Mouse (Mus musculus) stomach, embryonic 15.5 days (tissue): Measurements from ENCODE around the gene Chn1. TPM values are rescaled to one million over a fixed set of nuclear protein-coding genes. Genes with fewer than 3 reads are reported as not detected.

Experiments
- ATAC-seq: fragments of 200-750 bp; cut with Nextera tagmentation; 2 replicates; pipeline ENCODE4 v1.8.0; 2017; ENCODE audit warnings: low read depth, moderate number of reproducible peaks, moderate TSS enrichment; ENCODE audit not compliant: insufficient read depth, low FRiP score
- H3K27ac ChIP-seq: fragments of 300-500 bp; sonication (generic); 2 replicates; pipeline ENCODE4 v1.5.1; 2015; ENCODE audit warnings: mild to moderate bottlenecking, inconsistent platforms
- H3K27me3 ChIP-seq: fragments of 300-500 bp; sonication (generic); replicated peaks from 2 replicates; pipeline ENCODE4 v1.6.1; 2015; ENCODE audit warnings: inconsistent platforms
- H3K36me3 ChIP-seq: fragments of 300-500 bp; sonication (generic); 2 replicates; pipeline ENCODE4 v1.6.1; 2015; ENCODE audit warnings: inconsistent platforms
- H3K4me1 ChIP-seq: fragments of 300-500 bp; sonication (generic); 2 replicates; pipeline ENCODE4 v1.6.1; 2015; ENCODE audit warnings: inconsistent platforms
- H3K4me2 ChIP-seq: fragments of 300-500 bp; sonication (generic); 2 replicates; pipeline ENCODE4 v1.6.1; 2015; ENCODE audit warnings: mild to moderate bottlenecking, inconsistent platforms
- H3K4me3 ChIP-seq: fragments of 300-500 bp; sonication (generic); replicated peaks from 2 replicates; pipeline ENCODE4 v1.5.1; 2015; ENCODE audit warnings: inconsistent platforms
- H3K9ac ChIP-seq: fragments of 300-500 bp; sonication (generic); 2 replicates; pipeline ENCODE4 v1.6.1; 2015; ENCODE audit warnings: inconsistent platforms
- H3K9me3 ChIP-seq: fragments of 300-500 bp; sonication (generic); 2 replicates; pipeline ENCODE4 v1.6.1; 2016; ENCODE audit warnings: inconsistent platforms
- WGBS: fragments of 180-500 bp; shearing (Covaris S2); methylation state at CpG from one replicate; pipeline ENCODE4 v1.1.7; 2015; 5-methylcytosine and 5-hydroxymethylcytosine counted together
- polyA plus RNA-seq: library from polyadenylated mRNA; unstranded; fragments of >200 nt; fragmentation: Nextera tagmentation; extraction: Ambion mirVana; gene quantifications from 2 replicates; pipeline ENCODE4 v1.2.1, GENCODE M21; 2015

Chn1 gene
- polyA plus RNA-seq, 1 experiment from 2014 or later, result 15.8 TPM

DNA sequence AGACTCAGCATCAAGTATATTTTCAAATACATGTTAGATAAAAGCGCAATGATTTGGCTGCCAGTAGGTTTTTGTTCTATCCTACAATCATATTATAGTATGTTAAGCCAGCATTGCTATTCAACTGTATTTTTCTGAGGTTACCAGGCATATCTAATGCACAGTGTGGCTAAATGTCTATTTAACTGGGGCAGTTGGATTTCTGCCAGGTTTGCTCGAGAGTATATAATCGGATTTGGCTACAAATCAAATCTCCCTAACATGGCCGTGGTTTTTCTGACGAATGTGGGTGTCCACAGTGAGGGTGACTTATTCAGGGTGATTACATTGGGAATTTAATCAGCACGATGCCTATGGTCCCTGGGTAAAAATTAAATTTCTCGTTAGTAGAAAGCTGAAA is 4.7 kb upstream of the Chn1 start:
- no peak overlapping the region for H3K27ac ChIP-seq

GRCm38 (mm10) chr2:73779016-73779595 is 4.0 kb upstream of the Chn1 start:
- no peak overlapping the region for H3K27ac ChIP-seq
- WGBS, result 77% methylated on average over 4 of the region's 4 CpGs
- H3K4me1 ChIP-seq, result no peaks in the 10 kb centered on the region
- no peaks in the 10 kb centered on the region for H3K9me3 ChIP-seq
- no peak overlapping the region for H3K4me3 ChIP-seq
- peaks cover 9% of the 10 kb centered on the region for H3K27me3 ChIP-seq
- ATAC-seq, result no peak
- no peak overlapping the region for H3K4me2 ChIP-seq
- H3K9ac ChIP-seq, result no peak overlapping the region
- H3K36me3 ChIP-seq, result no peaks in the 10 kb centered on the region

More for the DNA sequence above, 4.7 kb upstream of the Chn1 start:
- Histone ChIP-seq H3K27me3 (peaks cover 9% of the 10 kb centered on the region), H3K4me3 (no peak overlapping the region), H3K9ac (no peak overlapping the region), H3K4me2 (no peak overlapping the region), H3K36me3 (no peaks in the 10 kb centered on the region), H3K4me1 (no peaks in the 10 kb centered on the region), H3K9me3 (no peaks in the 10 kb centered on the region)
- 45% methylated on average over 7 of the region's 7 CpGs for WGBS
- ATAC-seq, result no peak

DNA sequence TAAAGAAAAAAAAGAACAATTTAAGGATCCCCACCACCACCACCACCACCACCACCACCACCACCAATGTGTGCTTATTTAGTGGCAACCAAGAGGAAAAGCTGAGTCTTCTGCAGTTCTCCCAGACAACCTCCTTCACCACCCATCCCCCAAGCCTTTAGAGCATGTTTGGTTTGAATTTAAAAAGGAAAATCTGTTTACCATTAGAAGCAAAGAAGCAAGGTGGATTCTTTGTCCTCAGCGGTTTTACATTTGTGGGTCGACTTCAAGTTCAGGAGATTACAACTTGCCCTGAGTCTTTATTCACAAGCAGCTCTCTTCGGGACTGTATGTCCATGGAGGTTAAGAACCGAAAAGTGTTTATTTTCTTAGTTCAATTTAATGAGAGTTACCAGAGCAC is 1.8 kb upstream of the Chn1 start:
- no peak overlapping the region for H3K27ac ChIP-seq
- no peaks in the 10 kb centered on the region for H3K9me3 ChIP-seq
- 32% methylated on average over 4 of the region's 4 CpGs for WGBS
- no peaks in the 10 kb centered on the region for H3K4me1 ChIP-seq
- no peak overlapping the region for H3K4me3 ChIP-seq
- ATAC-seq, result no peak
- peaks cover 9% of the 10 kb centered on the region for H3K27me3 ChIP-seq
- no peaks in the 10 kb centered on the region for H3K36me3 ChIP-seq
- H3K9ac ChIP-seq, result no peak overlapping the region
- no peak overlapping the region for H3K4me2 ChIP-seq

GRCm38 (mm10) chr2:73775683-73776310 is 651 bp upstream of the Chn1 start:
- WGBS, result 1% methylated on average over 22 of the region's 22 CpGs
- no peaks in the 10 kb centered on the region for H3K4me1 ChIP-seq

DNA sequence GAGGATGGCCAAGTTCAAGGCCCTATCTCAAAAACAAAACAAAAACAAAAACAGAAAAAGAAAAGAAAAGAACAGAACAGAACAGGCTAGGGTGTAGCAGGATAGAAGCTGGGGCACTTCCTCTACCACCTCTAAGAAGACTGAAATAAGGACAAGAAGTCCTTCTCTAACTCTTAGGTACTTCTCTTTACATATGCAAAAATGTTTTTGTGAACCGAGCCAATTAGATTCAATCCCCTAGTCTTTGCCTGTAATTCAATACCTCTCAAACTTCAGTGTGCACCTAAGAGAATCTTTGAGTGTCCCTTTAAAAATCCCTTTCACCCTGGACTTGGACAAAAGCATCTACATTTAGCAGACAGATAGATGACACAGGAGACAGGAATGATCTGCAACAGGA is 2.2 kb downstream of the Chn1 start:
- Histone ChIP-seq H3K9ac (no peak overlapping the region), H3K4me1 (no peaks in the 10 kb centered on the region)
- ATAC-seq, result no peak

More at GRCm38 (mm10) chr2:73775683-73776310, 651 bp upstream of the Chn1 start:
- peaks cover 9% of the 10 kb centered on the region for H3K27me3 ChIP-seq
- peak overlapping the region; percentile 91 for H3K4me3 ChIP-seq
- H3K9ac ChIP-seq, result peak overlapping the region; percentile 34; the same call in 1 of the 2 replicates
- no peaks in the 10 kb centered on the region for H3K9me3 ChIP-seq
- H3K36me3 ChIP-seq, result no peaks in the 10 kb centered on the region
- H3K27ac ChIP-seq, result no peak overlapping the region
- H3K4me2 ChIP-seq, result peak overlapping the region; percentile 90
- ATAC-seq, result no peak; the same call in 1 of the 2 replicates

GRCm38 (mm10) chr2:73768669-73769068 is 6.5 kb downstream of the Chn1 start:
- Histone ChIP-seq H3K4me3 (no peak overlapping the region), H3K27ac (no peak overlapping the region), H3K27me3 (no peaks in the 10 kb centered on the region), H3K9me3 (no peaks in the 10 kb centered on the region), H3K4me2 (no peak overlapping the region), H3K36me3 (no peaks in the 10 kb centered on the region), H3K4me1 (no peaks in the 10 kb centered on the region), H3K9ac (no peak overlapping the region)
- ATAC-seq, result no peak
- 71% methylated on average over 4 of the region's 4 CpGs for WGBS

More for the DNA sequence above, 2.2 kb downstream of the Chn1 start:
- peaks cover 9% of the 10 kb centered on the region for H3K27me3 ChIP-seq
- no peaks in the 10 kb centered on the region for H3K36me3 ChIP-seq
- no peak overlapping the region for H3K4me3 ChIP-seq
- H3K9me3 ChIP-seq, result no peaks in the 10 kb centered on the region
- 60% methylated on average over 1 of the region's 1 CpGs for WGBS
- H3K4me2 ChIP-seq, result no peak overlapping the region
- no peak overlapping the region for H3K27ac ChIP-seq

DNA sequence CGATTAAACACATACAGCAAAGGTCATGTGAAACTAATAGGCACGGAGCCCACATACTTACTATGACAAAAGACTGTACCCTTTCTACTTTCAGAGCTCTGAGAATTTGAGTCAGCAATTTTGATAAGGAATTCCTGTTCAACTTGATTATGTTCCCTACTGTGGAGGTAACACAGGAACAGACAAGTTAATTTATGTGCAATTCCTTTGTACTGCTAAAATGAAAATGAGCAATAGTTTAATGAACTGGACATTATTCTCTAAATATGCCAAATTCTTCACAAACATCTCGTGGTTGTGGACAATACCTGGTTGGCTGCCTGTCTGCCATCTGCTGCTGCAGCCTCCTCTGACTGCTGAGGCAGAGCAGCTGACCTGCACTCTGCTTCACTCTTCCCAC is 11.6 kb downstream of the Chn1 start:
- no peaks in the 10 kb centered on the region for H3K36me3 ChIP-seq
- H3K27ac ChIP-seq, result no peak overlapping the region
- no peaks in the 10 kb centered on the region for H3K27me3 ChIP-seq
- no peak overlapping the region for H3K4me2 ChIP-seq
- no peak overlapping the region for H3K4me3 ChIP-seq
- H3K9me3 ChIP-seq, result no peaks in the 10 kb centered on the region
- no peak overlapping the region for H3K9ac ChIP-seq
- 53% methylated on average over 3 of the region's 3 CpGs for WGBS
- no peaks in the 10 kb centered on the region for H3K4me1 ChIP-seq
- no peak for ATAC-seq

DNA sequence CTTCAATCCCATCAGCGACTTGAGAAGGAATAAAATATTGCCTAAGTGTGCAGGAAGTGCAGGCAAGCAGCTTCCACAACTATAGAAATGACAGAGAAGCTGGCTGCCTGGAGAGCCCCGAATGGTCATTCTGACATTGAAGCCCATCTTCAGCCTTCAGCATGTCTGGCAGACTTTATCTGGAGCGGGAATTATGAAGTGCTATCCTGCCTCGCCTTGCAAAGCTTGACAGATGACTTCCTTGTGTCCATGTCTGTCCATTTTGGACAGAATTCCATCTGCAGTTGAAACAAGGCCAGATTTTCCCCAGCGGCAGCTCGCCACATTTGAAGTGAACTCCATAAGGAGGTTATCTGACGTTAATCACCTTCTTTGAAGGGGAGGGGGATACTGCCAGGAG is 15.2 kb downstream of the Chn1 start:
- no peak for ATAC-seq
- Histone ChIP-seq H3K9ac (no peak overlapping the region), H3K4me2 (no peak overlapping the region), H3K36me3 (no peaks in the 10 kb centered on the region), H3K9me3 (no peaks in the 10 kb centered on the region), H3K27me3 (no peaks in the 10 kb centered on the region), H3K27ac (no peak overlapping the region), H3K4me1 (no peaks in the 10 kb centered on the region), H3K4me3 (no peak overlapping the region)
- WGBS, result 64% methylated on average over 7 of the region's 7 CpGs

DNA sequence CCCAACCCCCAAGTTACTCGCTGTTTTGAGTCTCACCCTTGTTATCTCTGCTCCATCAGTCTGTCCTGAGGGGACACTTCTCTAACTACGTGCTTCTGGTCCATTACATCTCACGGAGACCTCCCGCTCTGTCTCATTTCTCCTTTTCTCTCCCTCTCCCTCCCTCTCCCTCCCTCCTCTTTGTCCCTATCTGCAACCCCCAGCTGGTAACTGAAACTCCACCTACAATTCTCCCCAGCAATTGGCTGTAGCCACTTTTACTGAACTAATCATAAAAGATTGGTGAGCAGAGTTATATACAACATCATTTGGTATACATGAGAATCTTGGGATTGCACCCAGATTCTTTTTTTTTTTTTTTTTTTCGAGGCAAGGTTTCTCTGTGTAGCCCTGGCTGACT is 16.1 kb downstream of the Chn1 start:
- H3K9me3 ChIP-seq, result no peaks in the 10 kb centered on the region
- H3K4me2 ChIP-seq, result no peak overlapping the region
- H3K36me3 ChIP-seq, result no peaks in the 10 kb centered on the region
- no peak for ATAC-seq
- no peaks in the 10 kb centered on the region for H3K27me3 ChIP-seq
- no peaks in the 10 kb centered on the region for H3K4me1 ChIP-seq
- WGBS, result 81% methylated on average over 5 of the region's 5 CpGs
- H3K9ac ChIP-seq, result no peak overlapping the region
- H3K4me3 ChIP-seq, result no peak overlapping the region
- H3K27ac ChIP-seq, result no peak overlapping the region

DNA sequence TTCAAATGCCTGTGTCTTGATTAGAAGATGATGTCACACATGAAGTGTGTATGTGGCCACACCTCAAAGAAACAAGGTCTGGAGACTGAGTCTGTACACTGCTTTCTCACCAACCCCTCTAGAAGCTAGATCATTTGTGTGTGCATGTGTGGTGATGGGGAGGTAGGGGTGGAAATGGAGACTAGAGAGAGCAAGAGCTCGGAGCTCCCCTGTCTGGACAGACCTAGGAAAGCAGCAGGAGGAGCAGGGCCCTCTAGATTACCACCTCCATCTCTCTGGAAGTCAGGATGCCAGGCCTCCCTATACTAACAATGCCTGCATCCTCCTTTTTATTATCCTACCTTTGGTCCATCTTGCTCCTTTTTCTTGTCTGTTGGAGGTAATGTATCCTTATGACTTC is 27.8 kb downstream of the Chn1 start:
- 92% methylated on average over 1 of the region's 1 CpGs for WGBS
- no peaks in the 10 kb centered on the region for H3K4me1 ChIP-seq
- H3K9ac ChIP-seq, result no peak overlapping the region
- no peaks in the 10 kb centered on the region for H3K9me3 ChIP-seq
- no peak overlapping the region for H3K4me2 ChIP-seq
- no peak overlapping the region for H3K4me3 ChIP-seq
- H3K27me3 ChIP-seq, result no peaks in the 10 kb centered on the region
- H3K36me3 ChIP-seq, result no peaks in the 10 kb centered on the region
- H3K27ac ChIP-seq, result no peak overlapping the region
- ATAC-seq, result no peak

DNA sequence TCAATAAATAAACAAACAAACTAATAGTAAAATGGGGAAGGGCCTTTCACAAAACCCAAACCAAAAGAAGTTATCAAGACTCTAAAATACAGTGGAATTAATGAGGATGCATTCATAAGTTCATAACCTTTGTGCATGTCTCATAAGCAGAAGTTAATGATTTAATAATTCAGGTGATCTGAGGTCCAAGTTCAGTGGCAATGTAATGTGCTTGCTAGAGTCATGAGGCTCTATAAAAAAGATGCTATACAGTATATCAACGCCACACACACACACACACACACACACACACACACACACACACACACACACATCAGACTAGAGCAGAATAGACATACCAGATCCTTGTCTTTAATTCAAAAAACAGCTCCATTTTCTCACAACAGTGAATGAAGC is 28.8 kb downstream of the Chn1 start:
- Histone ChIP-seq H3K36me3 (no peaks in the 10 kb centered on the region), H3K4me1 (no peaks in the 10 kb centered on the region), H3K9ac (no peak overlapping the region), H3K4me2 (no peak overlapping the region), H3K9me3 (no peaks in the 10 kb centered on the region), H3K27ac (no peak overlapping the region), H3K27me3 (no peaks in the 10 kb centered on the region), H3K4me3 (no peak overlapping the region)
- no peak for ATAC-seq
- 94% methylated on average over 1 of the region's 1 CpGs for WGBS

DNA sequence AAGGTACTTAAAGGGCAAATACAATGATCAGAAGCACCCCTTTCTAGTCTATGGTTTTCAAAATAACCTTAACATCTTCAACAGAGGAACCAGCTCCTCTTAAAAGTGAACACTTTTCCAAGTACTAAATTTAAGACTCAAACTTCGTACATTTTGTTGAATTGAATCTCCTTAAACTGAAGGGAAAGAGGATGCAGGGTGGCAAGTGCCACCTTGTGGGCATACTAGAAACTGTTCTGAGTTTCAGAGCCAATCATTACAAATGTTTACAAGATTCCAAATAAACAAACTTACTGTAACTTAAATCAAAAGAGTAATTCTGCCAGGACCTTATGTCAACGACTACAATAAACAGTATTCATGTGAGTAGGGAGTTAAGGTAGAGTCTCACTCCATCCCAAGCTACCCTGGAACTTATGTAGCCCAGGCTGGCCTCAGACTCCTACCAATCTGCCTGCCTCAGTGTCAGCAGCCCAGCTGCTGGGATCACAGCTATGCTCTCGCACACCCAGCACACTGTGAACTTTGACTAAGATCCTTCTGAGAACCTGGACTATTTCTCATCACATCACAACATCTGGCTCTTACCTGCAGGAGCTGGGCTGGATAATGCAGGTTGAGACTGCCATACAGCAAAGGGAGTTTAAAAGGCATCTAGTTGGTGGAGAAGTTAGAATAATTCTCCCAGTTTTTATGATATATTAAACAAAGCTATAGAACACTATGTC is 29.3 kb downstream of the Chn1 start:
- Histone ChIP-seq H3K9ac (no peak overlapping the region), H3K27ac (no peak overlapping the region; the same call in 1 of the 2 replicates), H3K27me3 (no peaks in the 10 kb centered on the region), H3K4me3 (no peak overlapping the region), H3K9me3 (no peaks in the 10 kb centered on the region), H3K4me2 (no peak overlapping the region), H3K36me3 (no peaks in the 10 kb centered on the region), H3K4me1 (no peaks in the 10 kb centered on the region)
- ATAC-seq, result no peak
- 41% methylated on average over 3 of the region's 3 CpGs for WGBS
